Mouse (Mus musculus) heart, embryonic 12.5 days (tissue): ENCODE measurements around the gene Mrln. TPM values are rescaled to one million over a fixed set of nuclear protein-coding genes. Genes with fewer than 3 reads are reported as not detected.

Experiments used
- ATAC-seq: fragments of 200-750 bp; cut with Nextera tagmentation; 2 replicates; pipeline ENCODE4 v1.8.0; 2017; ENCODE audit warnings: moderate TSS enrichment, moderate library complexity; ENCODE audit not compliant: insufficient number of reproducible peaks, low FRiP score
- H3K27ac ChIP-seq: fragments of 300-500 bp; sonication (generic); 2 replicates; pipeline ENCODE4 v1.5.1; 2016; ENCODE audit warnings: mild to moderate bottlenecking, moderate library complexity; ENCODE audit not compliant: poor library complexity, severe bottlenecking
- H3K27me3 ChIP-seq: fragments of 300-500 bp; sonication (generic); replicated peaks from 2 replicates; pipeline ENCODE4 v1.6.1; 2016; ENCODE audit warnings: mild to moderate bottlenecking, moderate library complexity
- H3K36me3 ChIP-seq: fragments of 300-500 bp; sonication (generic); 2 replicates; pipeline ENCODE4 v1.6.1; 2016; ENCODE audit warnings: mild to moderate bottlenecking, moderate library complexity
- H3K4me1 ChIP-seq: fragments of 300-500 bp; sonication (generic); replicated peaks from 2 replicates; pipeline ENCODE4 v1.6.1; 2016; ENCODE audit warnings: mild to moderate bottlenecking
- H3K4me2 ChIP-seq: fragments of 300-500 bp; sonication (generic); 2 replicates; pipeline ENCODE4 v1.6.1; 2016; ENCODE audit warnings: mild to moderate bottlenecking, moderate library complexity
- H3K4me3 ChIP-seq: fragments of 300-500 bp; sonication (generic); 2 replicates; pipeline ENCODE4 v1.5.1; 2016; ENCODE audit warnings: mild to moderate bottlenecking
- H3K9ac ChIP-seq: fragments of 300-500 bp; sonication (generic); 2 replicates; pipeline ENCODE4 v1.6.1; 2016; ENCODE audit warnings: mild to moderate bottlenecking, moderate library complexity
- H3K9me3 ChIP-seq: fragments of 300-500 bp; sonication (generic); replicated peaks from 2 replicates; pipeline ENCODE4 v1.6.1; 2016; ENCODE audit warnings: mild to moderate bottlenecking, moderate library complexity
- WGBS: fragments of 180-500 bp; shearing (Covaris S2); methylation state at CpG from one replicate; pipeline ENCODE4 v1.1.7; 2016; 5-methylcytosine and 5-hydroxymethylcytosine counted together
- polyA plus RNA-seq: library from polyadenylated mRNA; unstranded; fragments of >200 nt; fragmentation: Nextera tagmentation; extraction: Ambion mirVana; gene quantifications from 2 replicates; pipeline ENCODE4 v1.2.1, GENCODE M21; 2016

The Mrln gene
- polyA plus RNA-seq, 1 experiment from 2014 or later = 0.45 TPM

DNA sequence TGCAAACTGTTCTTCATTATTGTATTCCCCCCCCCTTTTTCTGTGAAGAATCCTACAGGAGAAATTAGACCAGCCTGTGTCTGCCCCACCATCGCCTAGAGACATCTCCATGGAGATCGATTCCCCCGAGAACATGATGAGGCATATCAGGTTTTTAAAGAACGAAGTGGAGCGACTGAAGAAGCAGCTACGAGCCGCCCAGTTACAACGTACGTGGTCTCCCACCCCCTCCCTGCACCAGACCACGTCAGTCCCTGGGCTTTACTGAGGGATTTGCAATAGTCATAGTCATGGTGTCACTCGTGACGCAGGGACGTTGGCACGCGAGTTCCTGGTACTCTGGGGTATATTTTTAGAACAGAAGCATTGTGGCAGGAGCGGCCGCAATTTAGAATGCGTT is 35.4 kb upstream of the Mrln start:
- Histone ChIP-seq H3K4me1 (peaks cover 61% of the 10 kb centered on the region), H3K4me3 (no peak overlapping the region), H3K27me3 (no peaks in the 10 kb centered on the region), H3K9ac (peak overlapping the region; percentile 50), H3K36me3 (peaks cover 44% of the 10 kb centered on the region), H3K27ac (peak overlapping the region; percentile 37; the same call in 1 of the 2 replicates), H3K9me3 (no peaks in the 10 kb centered on the region), H3K4me2 (0 out of 2 replicates have a peak overlapping the region, but pooled peaks have one; percentile 12)
- WGBS = 49% methylated on average over 18 of the region's 18 CpGs
- ATAC-seq = no peak

DNA sequence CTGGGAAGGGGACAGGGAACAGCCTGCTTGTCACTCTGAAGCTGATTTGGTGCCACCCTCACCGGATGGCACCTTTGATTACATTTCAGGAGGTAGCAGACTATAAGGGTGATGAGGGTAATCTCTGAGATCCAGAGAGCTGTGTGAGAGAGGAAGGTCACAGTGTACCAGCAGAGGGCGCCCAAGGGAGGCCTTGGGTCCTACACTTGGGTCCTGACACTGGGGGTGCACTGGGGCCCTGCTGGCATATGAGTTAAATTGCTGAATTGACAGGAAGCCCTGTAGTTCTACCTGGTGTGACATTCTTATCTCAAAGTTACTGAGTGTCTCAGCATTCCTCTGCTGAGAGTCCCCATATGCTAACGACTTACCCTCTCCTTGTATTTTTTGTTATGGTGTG is 31.1 kb upstream of the Mrln start:
- Histone ChIP-seq H3K27ac (no peak overlapping the region), H3K4me3 (no peak overlapping the region), H3K36me3 (peaks cover 67% of the 10 kb centered on the region), H3K27me3 (no peaks in the 10 kb centered on the region), H3K4me2 (no peak overlapping the region), H3K4me1 (peaks cover 26% of the 10 kb centered on the region), H3K9me3 (no peaks in the 10 kb centered on the region), H3K9ac (no peak overlapping the region)
- 41% methylated on average over 3 of the region's 3 CpGs for WGBS
- ATAC-seq = no peak

- no peak for ATAC-seq
- H3K27ac ChIP-seq = no peak overlapping the region
- no peak overlapping the region for H3K9ac ChIP-seq
- no peaks in the 10 kb centered on the region for H3K27me3 ChIP-seq
- peaks cover 19% of the 10 kb centered on the region for H3K4me1 ChIP-seq
- H3K9me3 ChIP-seq = no peaks in the 10 kb centered on the region
- H3K4me3 ChIP-seq = no peak overlapping the region
- 73% methylated on average over 16 of the region's 16 CpGs for WGBS
- H3K4me2 ChIP-seq = no peak overlapping the region
- peaks cover 68% of the 10 kb centered on the region for H3K36me3 ChIP-seq
Observed at GRCm38 (mm10) chr10:70174494-70175190, 29.8 kb upstream of the Mrln start.

- ATAC-seq = no peak
- H3K27ac ChIP-seq = no peak overlapping the region
- WGBS = 79% methylated on average over 9 of the region's 9 CpGs
- no peak overlapping the region for H3K4me3 ChIP-seq
- H3K27me3 ChIP-seq = no peaks in the 10 kb centered on the region
- no peaks in the 10 kb centered on the region for H3K9me3 ChIP-seq
- peaks cover 57% of the 10 kb centered on the region for H3K36me3 ChIP-seq
- no peak overlapping the region for H3K9ac ChIP-seq
- H3K4me2 ChIP-seq = no peak overlapping the region
- H3K4me1 ChIP-seq = peaks cover 24% of the 10 kb centered on the region
Observed at GRCm38 (mm10) chr10:70180727-70181126, 23.7 kb upstream of the Mrln start.

DNA sequence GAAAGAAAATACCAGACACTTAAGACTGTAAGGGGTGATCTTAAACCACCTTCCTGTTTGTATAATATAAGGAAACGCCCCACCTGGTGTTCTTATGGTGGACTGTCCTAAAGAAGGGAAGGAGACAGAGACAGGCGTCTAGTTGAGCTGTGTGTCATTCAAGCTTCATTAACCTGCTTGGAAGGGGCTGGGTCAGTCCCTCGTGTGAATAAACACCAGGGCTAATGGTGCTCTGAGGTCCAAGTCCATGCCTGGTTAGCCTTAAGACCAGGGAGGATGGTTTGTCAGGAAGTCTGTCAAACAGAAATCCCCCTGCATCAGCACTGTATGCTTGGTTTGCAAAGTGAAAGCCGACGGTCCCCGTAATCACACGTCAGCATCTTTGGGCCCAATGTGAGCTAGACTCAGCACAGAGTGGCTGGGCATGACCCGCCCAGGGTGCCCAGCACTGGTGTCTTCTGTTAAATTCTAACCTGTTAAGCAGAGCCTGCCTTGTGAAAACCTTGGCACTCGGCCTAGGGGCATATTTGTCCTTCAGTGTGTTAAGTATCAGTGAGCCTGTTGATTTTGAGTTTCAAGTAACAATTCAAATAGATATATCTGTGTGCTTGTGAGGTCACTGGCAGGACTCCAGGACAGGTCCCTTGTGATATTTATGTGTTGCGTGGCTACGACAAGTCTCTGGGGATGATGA is 23.0 kb upstream of the Mrln start:
- Histone ChIP-seq H3K4me3 (no peak overlapping the region), H3K9ac (no peak overlapping the region), H3K36me3 (peaks cover 53% of the 10 kb centered on the region), H3K9me3 (no peaks in the 10 kb centered on the region), H3K4me2 (no peak overlapping the region), H3K27me3 (no peaks in the 10 kb centered on the region), H3K27ac (no peak overlapping the region), H3K4me1 (peaks cover 28% of the 10 kb centered on the region)
- ATAC-seq = no peak
- 82% methylated on average over 11 of the region's 11 CpGs for WGBS

DNA sequence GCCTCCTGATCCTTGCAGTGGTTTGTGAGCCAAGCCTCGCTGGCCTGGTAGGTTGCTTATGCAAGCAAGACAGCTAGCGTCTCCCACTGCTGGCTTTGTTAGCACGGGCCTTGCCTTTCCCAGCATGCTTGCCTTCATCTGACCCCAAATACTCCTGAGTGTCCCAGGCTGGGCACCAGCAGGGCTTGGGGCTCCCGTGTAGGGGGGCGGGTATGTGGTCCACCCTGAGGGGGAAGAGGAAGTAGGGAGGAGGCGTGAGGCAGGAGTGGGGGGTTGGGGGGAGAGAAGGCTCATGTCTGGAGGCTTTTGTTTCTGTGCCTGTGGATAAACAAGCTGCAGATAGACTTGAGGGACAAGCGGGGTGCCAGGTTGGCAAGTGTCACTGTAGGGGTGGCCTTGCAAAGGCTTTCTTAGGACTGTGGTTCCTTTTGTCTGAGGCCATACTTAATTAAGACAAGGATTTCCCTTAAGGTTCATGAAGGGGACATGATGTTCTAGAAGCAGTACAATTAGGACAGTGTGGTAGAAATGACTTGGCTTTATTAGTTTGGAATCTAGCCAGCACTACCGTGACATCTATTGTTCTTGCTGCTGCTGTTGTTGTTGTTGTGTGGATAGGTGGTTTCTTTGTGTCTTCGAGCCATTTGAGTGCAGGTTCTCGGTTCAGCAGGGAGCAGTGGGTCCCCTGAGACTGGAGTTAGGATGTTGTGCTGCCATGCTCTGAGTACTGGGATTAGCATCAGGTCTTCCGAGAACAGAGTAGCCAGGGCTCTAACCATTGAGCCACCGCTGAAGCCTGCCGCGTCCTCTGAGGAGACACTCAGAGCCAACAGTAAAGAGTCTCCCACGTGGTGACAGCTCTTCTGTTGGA is 21.0 kb upstream of the Mrln start:
- ATAC-seq = no peak; the same call in 1 of the 2 replicates
- Histone ChIP-seq H3K27ac (no peak overlapping the region), H3K4me3 (no peak overlapping the region), H3K4me2 (no peak overlapping the region), H3K27me3 (no peaks in the 10 kb centered on the region), H3K9me3 (no peaks in the 10 kb centered on the region), H3K4me1 (peaks cover 28% of the 10 kb centered on the region), H3K9ac (no peak overlapping the region), H3K36me3 (peaks cover 56% of the 10 kb centered on the region)
- 64% methylated on average over 15 of the region's 15 CpGs for WGBS

DNA sequence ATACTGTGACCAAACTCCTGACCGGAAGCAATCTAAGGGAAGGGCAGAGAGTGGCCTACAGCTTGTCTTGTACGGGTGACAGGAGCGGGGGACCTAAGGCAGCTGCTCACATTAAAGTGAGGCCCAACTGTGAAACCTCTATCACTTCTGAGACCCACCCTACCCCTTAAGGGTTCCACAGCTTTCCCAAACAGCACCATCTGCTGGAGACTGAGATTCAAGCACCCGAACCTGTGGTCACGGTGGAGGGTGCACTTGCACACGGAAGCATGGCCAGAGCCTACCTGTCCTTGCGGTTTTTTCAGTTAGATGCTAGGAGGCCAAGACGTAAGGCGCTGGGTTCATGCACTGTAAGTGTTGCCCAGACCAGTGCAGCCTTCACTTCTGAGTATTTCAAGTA is 18.3 kb upstream of the Mrln start:
- Histone ChIP-seq H3K9me3 (no peaks in the 10 kb centered on the region), H3K27me3 (no peaks in the 10 kb centered on the region), H3K4me1 (peaks cover 16% of the 10 kb centered on the region), H3K36me3 (peaks cover 59% of the 10 kb centered on the region), H3K9ac (no peak overlapping the region), H3K4me2 (no peak overlapping the region), H3K4me3 (no peak overlapping the region), H3K27ac (no peak overlapping the region)
- 0 out of 2 replicates have a peak, but pooled peaks have one; percentile 31 for ATAC-seq
- WGBS = 73% methylated on average over 9 of the region's 9 CpGs

DNA sequence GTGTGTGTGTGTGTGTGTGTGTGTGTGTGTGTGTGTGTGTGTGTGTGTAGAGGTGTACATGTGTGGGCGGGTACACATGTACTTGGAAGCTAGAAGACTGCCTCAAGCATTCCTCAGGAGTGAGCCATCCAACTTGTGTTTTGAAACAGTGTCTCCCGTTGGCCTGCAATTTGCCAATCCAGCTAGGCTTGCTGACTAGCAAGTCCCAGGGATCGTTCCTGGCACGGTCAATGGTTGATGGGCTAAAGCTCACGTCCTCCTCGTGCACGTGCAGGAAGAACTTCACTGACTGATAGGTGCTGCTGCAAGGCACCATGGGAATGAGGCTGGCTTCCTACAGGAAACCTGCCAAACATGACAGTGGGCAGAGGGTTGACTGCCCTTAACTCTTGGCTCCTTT is 17.9 kb upstream of the Mrln start:
- no peak overlapping the region for H3K4me3 ChIP-seq
- no peak overlapping the region for H3K4me2 ChIP-seq
- H3K36me3 ChIP-seq = peaks cover 59% of the 10 kb centered on the region
- H3K27me3 ChIP-seq = no peaks in the 10 kb centered on the region
- peaks cover 12% of the 10 kb centered on the region for H3K4me1 ChIP-seq
- 85% methylated on average over 7 of the region's 7 CpGs for WGBS
- no peaks in the 10 kb centered on the region for H3K9me3 ChIP-seq
- no peak for ATAC-seq
- no peak overlapping the region for H3K9ac ChIP-seq
- no peak overlapping the region for H3K27ac ChIP-seq

GRCm38 (mm10) chr10:70189864-70190263 is 14.6 kb upstream of the Mrln start:
- no peaks in the 10 kb centered on the region for H3K27me3 ChIP-seq
- ATAC-seq = no peak
- peaks cover 73% of the 10 kb centered on the region for H3K36me3 ChIP-seq
- H3K4me3 ChIP-seq = no peak overlapping the region
- 82% methylated on average over 13 of the region's 13 CpGs for WGBS
- no peaks in the 10 kb centered on the region for H3K9me3 ChIP-seq
- H3K4me2 ChIP-seq = no peak overlapping the region
- 0 out of 2 replicates have a peak, but pooled peaks cover 4% of the 10 kb centered on the region for H3K4me1 ChIP-seq
- no peak overlapping the region for H3K9ac ChIP-seq
- H3K27ac ChIP-seq = no peak overlapping the region

DNA sequence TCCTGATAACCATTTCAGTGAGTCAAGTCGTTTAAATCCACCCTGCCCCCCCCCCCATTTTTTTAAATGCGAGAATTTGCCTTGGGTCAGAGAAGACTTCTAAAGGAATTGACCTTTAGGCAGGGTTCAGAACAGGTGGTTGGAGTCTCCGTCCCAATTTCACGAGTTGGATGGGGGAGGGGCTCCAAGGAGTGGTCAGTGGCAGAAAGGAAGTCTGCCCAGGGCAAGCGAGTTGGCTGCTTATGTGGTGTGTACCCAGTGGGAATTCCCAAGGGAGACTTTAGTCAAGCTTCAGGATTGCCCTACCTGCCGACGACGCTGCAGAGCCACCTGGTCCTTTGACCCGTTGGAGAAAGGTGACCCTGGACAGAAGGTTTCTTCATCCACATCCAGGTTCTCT is 10.2 kb upstream of the Mrln start:
- peaks cover 6% of the 10 kb centered on the region; the same call in 1 of the 2 replicates for H3K4me1 ChIP-seq
- no peak overlapping the region for H3K4me2 ChIP-seq
- no peak overlapping the region for H3K4me3 ChIP-seq
- ATAC-seq = no peak
- no peak overlapping the region for H3K9ac ChIP-seq
- no peak overlapping the region for H3K27ac ChIP-seq
- 70% methylated on average over 9 of the region's 9 CpGs for WGBS
- no peaks in the 10 kb centered on the region for H3K27me3 ChIP-seq
- H3K9me3 ChIP-seq = no peaks in the 10 kb centered on the region
- H3K36me3 ChIP-seq = peaks cover 41% of the 10 kb centered on the region

DNA sequence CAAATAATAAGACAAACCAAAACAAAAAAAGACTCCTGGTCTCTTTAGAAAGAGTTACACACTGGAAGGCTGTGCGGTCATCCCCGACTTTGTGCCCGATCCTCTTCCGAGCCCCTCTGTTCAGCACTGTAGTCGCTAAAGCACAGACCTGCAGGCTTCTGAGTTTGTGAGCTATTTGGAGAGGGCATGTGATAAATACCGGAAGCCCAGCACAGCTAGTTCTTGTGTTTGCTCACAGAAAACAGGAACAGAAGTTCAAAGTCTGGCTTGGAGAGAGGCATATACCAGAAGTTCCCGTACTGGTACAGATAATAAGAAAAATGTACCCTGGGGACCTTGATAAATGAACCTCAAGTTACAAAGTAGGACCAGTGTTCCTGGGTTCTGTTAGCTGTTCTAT is 9.2 kb upstream of the Mrln start:
- 69% methylated on average over 7 of the region's 7 CpGs for WGBS
- Histone ChIP-seq H3K9me3 (no peaks in the 10 kb centered on the region), H3K4me1 (peaks cover 6% of the 10 kb centered on the region; the same call in 1 of the 2 replicates), H3K9ac (no peak overlapping the region; the same call in 1 of the 2 replicates), H3K36me3 (peaks cover 31% of the 10 kb centered on the region), H3K27ac (peak overlapping the region; percentile 5; the same call in 1 of the 2 replicates), H3K27me3 (no peaks in the 10 kb centered on the region), H3K4me3 (no peak overlapping the region), H3K4me2 (no peak overlapping the region)
- ATAC-seq = no peak
